16 mouse cellular contexts compared by ENCODE assay signal in the genomic region with DNA sequence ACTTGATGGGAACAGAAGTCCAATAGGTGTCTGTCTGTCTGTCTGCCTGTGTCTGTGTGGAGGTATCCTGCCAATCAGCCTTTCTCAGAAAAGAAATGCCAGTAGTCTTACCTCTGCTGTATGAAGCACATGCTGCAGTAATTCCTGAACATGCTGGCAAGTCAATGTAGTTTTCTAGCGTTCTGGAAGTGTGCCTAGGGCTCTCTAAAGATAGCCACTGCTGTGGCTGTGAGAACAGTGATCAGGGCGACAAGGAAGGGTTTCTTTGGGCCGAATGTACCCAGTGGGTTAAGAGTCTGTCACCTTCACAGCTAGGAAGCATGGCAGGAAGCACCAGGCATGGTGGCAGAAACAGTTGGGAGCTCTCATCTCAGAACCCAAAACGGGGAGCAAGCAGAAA. TPM values are rescaled to one million over a fixed set of nuclear protein-coding genes. Genes with fewer than 3 reads are reported as not detected.
DNase-seq lines count a peak whose midpoint lies in the region; ATAC-seq and TF ChIP-seq lines count a peak whose summit lies in the region.
"Had no signal": no experiment of that assay in that cellular context is flagged by ENCODE, and none has a peak within 500 bp of the region (broad histone marks: within the 10 kb centered on the region; RNA-seq: fewer than 3 reads in every experiment).

No protein-coding gene starts in this region.

- H3K9me3 ChIP-seq in heart, embryonic 11.5 days (replicated peaks; ENCODE audit: control insufficient read depth, low read length) = no peaks in the 10 kb centered on the region; the same call in 1 of the 2 replicates
- no peaks in the 10 kb centered on the region for H3K9me3 ChIP-seq in stomach, postnatal 0 days (ENCODE audit: control insufficient read depth, low read length)
- H3K9me3 ChIP-seq: hindbrain, embryonic 15.5 days had no signal

- no peak for DNase-seq in cerebellum, postnatal 36 days
- peak; percentile 94 for DNase-seq in heart, adult 11 months
- DNase-seq in left cerebral cortex, postnatal 36 days (ENCODE audit: low spot score in 2 of 2) = peak; percentile 36 to 47
- no peak for DNase-seq in left cerebral cortex, adult 2 months (ENCODE audit: extremely low spot score in 1 of 2, low spot score in 2 of 2)
- DNase-seq in stomach, postnatal 0 days (ENCODE audit: low spot score) = no peak
- no peak for DNase-seq in layer of hippocampus, adult 18-20 months (ENCODE audit: low spot score in 2 of 2)
- DNase-seq: right cerebral cortex, postnatal 25 days; thymus, postnatal 25 days had no signal

- H3K4me2 ChIP-seq in heart, embryonic 11.5 days = no peak overlapping the region
- H3K4me2 ChIP-seq in stomach, postnatal 0 days (replicated peaks; ENCODE audit: low read depth) = no peak overlapping the region
- H3K4me2 ChIP-seq: hindbrain, embryonic 15.5 days; limb, embryonic 12.5 days; midbrain, embryonic 11.5 days had no signal

- no peaks in the 10 kb centered on the region for H3K4me1 ChIP-seq in heart, embryonic 11.5 days (ENCODE audit: control insufficient read depth, insufficient read depth, low read length)
- no peaks in the 10 kb centered on the region for H3K4me1 ChIP-seq in stomach, postnatal 0 days (replicated peaks; ENCODE audit: control insufficient read depth, insufficient read depth)
- H3K4me1 ChIP-seq: hindbrain, embryonic 15.5 days; limb, embryonic 12.5 days had no signal

- no peak overlapping the region for H3K27ac ChIP-seq in heart, embryonic 11.5 days (ENCODE audit: low read depth, low read length)
- no peak overlapping the region for H3K27ac ChIP-seq in left cerebral cortex, adult 2 months
- H3K27ac ChIP-seq in stomach, postnatal 0 days (replicated peaks) = no peak overlapping the region
- H3K27ac ChIP-seq: hindbrain, embryonic 15.5 days; layer of hippocampus, adult 2 months; limb, embryonic 12.5 days had no signal

- H3K27me3 ChIP-seq in heart, embryonic 11.5 days (ENCODE audit: control insufficient read depth, insufficient read depth, low read length) = no peaks in the 10 kb centered on the region
- H3K27me3 ChIP-seq in stomach, postnatal 0 days (ENCODE audit: control insufficient read depth, insufficient read depth, low read length) = no peaks in the 10 kb centered on the region
- H3K27me3 ChIP-seq: hindbrain, embryonic 15.5 days; limb, embryonic 12.5 days; Patski had no signal

- 0 out of 2 replicates have a peak, but pooled peaks cover 2% of the 10 kb centered on the region for H3K36me3 ChIP-seq in heart, embryonic 11.5 days (ENCODE audit: control insufficient read depth, insufficient read depth, low read length)
- H3K36me3 ChIP-seq in stomach, postnatal 0 days (ENCODE audit: control insufficient read depth, insufficient read depth, low read length) = peaks cover 6% of the 10 kb centered on the region; the same call in 1 of the 2 replicates

- no peak overlapping the region for H3K4me3 ChIP-seq in heart, embryonic 11.5 days (ENCODE audit: low read depth, low read length)
- no peak overlapping the region for H3K4me3 ChIP-seq in left cerebral cortex, adult 2 months
- no peak overlapping the region for H3K4me3 ChIP-seq in stomach, postnatal 0 days (ENCODE audit: low read depth, low read length)
- H3K4me3 ChIP-seq: hindbrain, embryonic 15.5 days; layer of hippocampus, adult 2 months; limb, embryonic 12.5 days; myocyte had no signal

- no peak for TF ChIP-seq CTCF in left cerebral cortex, adult 2 months (IDR thresholded peaks at IDR 0.05)
- TF ChIP-seq CTCF in stomach, postnatal 0 days (IDR thresholded peaks at IDR 0.05; ENCODE audit: low read depth) = no peak

- intact Hi-C loops in left cerebral cortex, postnatal 36 days (cut with DNase I) = no loop called here
- intact Hi-C loops in left cerebral cortex, adult 2 months (cut with DNase I) = no loop called here

- H3K9ac ChIP-seq in heart, embryonic 11.5 days (ENCODE audit: low read depth, low read length) = no peak overlapping the region
- H3K9ac ChIP-seq in stomach, postnatal 0 days (ENCODE audit: low read length) = no peak overlapping the region
- H3K9ac ChIP-seq: hindbrain, embryonic 15.5 days; limb, embryonic 12.5 days had no signal

- TF ChIP-seq EP300 in stomach, postnatal 0 days (optimal IDR thresholded peaks at IDR 0.05) = no peak

- ATAC-seq in cerebellum, adult (ENCODE audit: insufficient number of reproducible peaks, low FRiP score, low TSS enrichment) = peak; percentile 22; the same call in 1 of the 2 replicates
- no peak for ATAC-seq in heart, embryonic 11.5 days (replicated peaks; ENCODE audit: insufficient number of reproducible peaks, low FRiP score, low TSS enrichment)
- ATAC-seq in stomach, postnatal 0 days (ENCODE audit: low FRiP score, low TSS enrichment) = peak; percentile 30; the same call in 1 of the 2 replicates
- ATAC-seq: Patski had no signal

- WGBS in heart, embryonic 11.5 days (ENCODE audit: insufficient replicate concordance) = 69% methylated on average over 4 of the region's 4 CpGs
- 80% methylated on average over 4 of the region's 4 CpGs for WGBS in stomach, postnatal 0 days

RNA-seq across cellular contexts. Expression of a gene that starts 17.0 kb away (rescaled TPM):
- polyA plus RNA-seq in heart, embryonic 11.5 days (2014; fragmentation: Nextera tagmentation; extraction: Ambion mirVana) = 28.5 and 37.3 TPM in 2 replicates
- 1 to 10 TPM; 1.4 to 1.6 TPM for total RNA-seq in left cerebral cortex, postnatal 36 days (2021)
- 1 to 10 TPM; 1.5 to 1.7 TPM for total RNA-seq in left cerebral cortex, adult 2 months (2021)
- polyA plus RNA-seq in stomach, postnatal 0 days (2015; fragmentation: Nextera tagmentation; extraction: Ambion mirVana) = 175 and 194 TPM in 2 replicates
- 1 to 10 TPM in 1 of 2 experiments, under 1 TPM in 1; 0.67 to 1.0 TPM for total RNA-seq in layer of hippocampus, adult 18-20 months (2021)

Comparison
In these comparisons a context has a peak if more than half of its experiments do, and no peak if none do; other contexts are left out.
1. DNase-seq: peak in heart, adult 11 months (single experiment) and left cerebral cortex, postnatal 36 days (2 of 2); none in cerebellum, postnatal 36 days (0 of 2), left cerebral cortex, adult 2 months (0 of 2), stomach, postnatal 0 days (single experiment) and layer of hippocampus, adult 18-20 months (0 of 2).